Mouse (Mus musculus) brown adipose tissue, adult 24 weeks (tissue): ENCODE results near the gene Magi2. TPM values are rescaled to one million over a fixed set of nuclear protein-coding genes. Genes with fewer than 3 reads are reported as not detected.

Experiments
- H3K27ac ChIP-seq: fragments of 200-500 bp; replicated peaks from 2 replicates; pipeline ENCODE4 v1.5.1; 2012; ENCODE audit warnings: low read depth, mild to moderate bottlenecking, low read length
- H3K4me1 ChIP-seq: fragments of 200-500 bp; 2 replicates; pipeline ENCODE4 v1.6.1; 2012; ENCODE audit warnings: low read length, mixed read lengths; ENCODE audit not compliant: control insufficient read depth, insufficient read depth, insufficient read length
- H3K4me3 ChIP-seq: fragments of 200-500 bp; 2 replicates; pipeline ENCODE4 v1.5.1; 2012; ENCODE audit warnings: low read depth, mild to moderate bottlenecking, low read length, moderate library complexity; ENCODE audit not compliant: insufficient read depth
- polyA plus RNA-seq: library from polyadenylated mRNA; stranded (reverse); fragments of >200 nt; gene quantifications from 2 replicates; pipeline ENCODE4 v1.2.4, GENCODE M21; 2012; ENCODE audit not compliant: missing spikeins, insufficient read depth, insufficient read length

The Magi2 gene
- polyA plus RNA-seq, 1 experiment: 1.2 TPM

DNA sequence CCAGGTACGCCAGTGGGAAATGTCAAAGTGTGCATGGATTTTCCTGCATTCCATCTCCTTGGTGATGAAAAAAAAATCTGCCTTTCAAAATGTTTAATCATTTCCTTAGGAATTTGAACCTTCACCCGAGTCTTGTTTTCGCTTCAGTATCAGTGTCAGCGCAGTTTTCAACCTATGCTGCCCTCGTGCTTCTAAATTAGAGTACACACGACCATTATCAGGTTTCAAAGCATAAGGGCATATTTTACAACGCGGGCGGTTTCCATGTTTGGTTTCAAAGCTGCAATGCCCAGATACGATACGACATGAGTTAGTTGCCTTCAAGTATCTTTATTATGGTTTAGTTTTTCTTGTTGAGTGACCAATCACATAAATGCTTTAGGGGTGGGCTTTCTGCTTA is 1067.7 kb downstream of the Magi2 start:
- no peak overlapping the region for H3K4me3 ChIP-seq
- H3K4me1 ChIP-seq: no peaks in the 10 kb centered on the region
- H3K27ac ChIP-seq: no peak overlapping the region

DNA sequence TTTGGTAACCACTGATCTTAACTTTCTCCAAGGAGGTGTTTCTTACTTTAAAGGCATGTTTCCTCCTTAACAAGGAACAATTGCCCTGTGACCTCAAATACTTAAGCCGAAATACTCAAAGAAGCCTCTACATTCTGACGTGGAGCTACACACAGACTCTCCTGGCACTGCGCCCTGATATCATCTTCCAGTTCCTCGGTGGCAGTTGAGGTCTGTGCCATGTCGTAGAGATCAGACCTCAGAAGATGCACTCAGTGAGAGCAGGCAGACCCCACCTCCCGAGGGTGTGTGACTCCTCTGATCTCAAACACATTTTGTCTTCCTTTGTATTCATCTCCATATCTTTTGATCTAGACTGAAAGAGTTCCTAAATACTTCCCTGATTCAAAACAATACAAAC is 1073.0 kb downstream of the Magi2 start:
- H3K4me3 ChIP-seq: no peak overlapping the region
- H3K4me1 ChIP-seq: no peaks in the 10 kb centered on the region
- no peak overlapping the region for H3K27ac ChIP-seq

DNA sequence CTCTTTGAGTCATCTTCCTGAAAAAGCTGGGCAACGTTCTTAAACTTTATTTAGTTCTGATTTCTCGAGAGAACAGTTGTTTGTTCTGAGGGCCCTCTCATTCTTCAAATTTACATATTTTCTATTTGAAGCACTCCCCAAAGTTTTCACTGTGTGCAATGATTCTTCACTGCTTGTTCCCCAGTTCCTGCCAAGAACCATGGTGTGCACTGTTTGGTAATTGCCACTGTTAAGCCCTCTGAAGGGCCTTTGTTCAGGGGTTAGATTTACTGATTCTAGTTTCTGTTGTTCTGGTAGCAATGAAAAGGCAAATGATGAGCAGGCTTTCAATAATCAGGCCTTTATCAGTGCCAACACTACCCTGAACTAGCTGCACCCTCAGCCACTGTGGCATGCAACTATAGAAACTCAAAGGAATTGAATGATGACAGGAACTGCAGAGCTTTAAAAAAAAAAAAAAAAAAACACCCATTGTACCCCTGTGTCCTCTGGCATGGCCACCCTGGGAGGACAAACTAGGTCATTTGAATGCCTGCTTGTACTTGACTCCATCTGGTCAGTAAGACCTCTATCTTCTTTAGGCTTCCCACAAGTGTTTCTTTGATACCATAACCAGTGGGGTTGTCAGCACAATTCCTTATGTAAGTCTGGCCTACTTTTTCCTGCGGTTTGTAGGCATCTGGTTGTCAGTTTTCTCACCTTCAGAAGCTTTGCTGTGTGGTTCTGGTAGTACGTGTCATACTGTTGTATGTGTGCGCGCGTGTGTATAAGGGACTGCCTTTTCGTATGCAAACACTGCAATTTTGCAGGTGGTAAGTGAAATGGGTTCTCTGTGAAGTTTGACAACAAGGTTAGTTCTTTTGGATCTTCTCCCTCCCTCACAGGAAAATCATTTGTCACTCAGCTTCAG is 1076.5 kb downstream of the Magi2 start:
- H3K4me1 ChIP-seq: no peaks in the 10 kb centered on the region
- no peak overlapping the region for H3K4me3 ChIP-seq
- H3K27ac ChIP-seq: no peak overlapping the region

DNA sequence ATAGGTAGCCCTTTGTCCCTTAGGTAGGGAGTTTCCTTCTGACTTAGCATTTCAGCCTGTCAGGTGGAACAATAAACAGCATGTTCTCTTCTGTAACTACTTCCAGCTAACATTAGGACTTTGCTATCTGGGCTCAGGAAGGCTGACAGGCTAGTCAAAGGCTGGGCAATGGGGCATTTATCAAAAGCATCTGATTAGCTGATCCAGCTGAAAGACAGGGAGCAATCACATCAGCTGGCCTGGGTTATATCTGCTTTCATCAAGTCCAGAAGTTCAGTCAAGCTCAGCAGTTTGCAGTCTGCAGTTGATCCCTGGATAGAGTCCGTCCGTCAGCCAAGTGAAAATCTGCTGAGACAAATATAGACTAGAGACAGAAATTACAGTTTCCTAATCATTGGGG is 1094.1 kb downstream of the Magi2 start:
- Histone ChIP-seq H3K4me3 (no peak overlapping the region), H3K27ac (no peak overlapping the region), H3K4me1 (no peaks in the 10 kb centered on the region)

DNA sequence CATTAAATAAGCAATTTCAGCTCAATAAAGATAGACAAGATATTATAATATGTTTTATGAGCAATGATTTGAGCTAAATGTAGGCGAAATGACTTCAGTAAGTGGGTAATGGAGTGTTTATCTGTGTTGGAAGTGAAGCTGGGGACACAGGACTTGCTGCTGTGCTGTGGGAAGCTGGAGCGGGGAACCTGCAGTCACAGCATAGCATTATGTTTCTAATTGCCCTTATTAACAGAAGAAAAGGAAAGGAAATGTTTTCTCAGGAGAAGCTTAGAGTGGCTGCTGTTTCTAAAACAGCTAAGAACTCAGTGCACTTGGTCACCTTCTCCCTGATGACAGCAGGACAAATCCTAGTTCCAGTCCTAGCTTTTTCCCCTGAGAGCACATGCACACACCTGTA is 1098.5 kb downstream of the Magi2 start:
- no peaks in the 10 kb centered on the region for H3K4me1 ChIP-seq
- H3K27ac ChIP-seq: no peak overlapping the region
- no peak overlapping the region for H3K4me3 ChIP-seq

DNA sequence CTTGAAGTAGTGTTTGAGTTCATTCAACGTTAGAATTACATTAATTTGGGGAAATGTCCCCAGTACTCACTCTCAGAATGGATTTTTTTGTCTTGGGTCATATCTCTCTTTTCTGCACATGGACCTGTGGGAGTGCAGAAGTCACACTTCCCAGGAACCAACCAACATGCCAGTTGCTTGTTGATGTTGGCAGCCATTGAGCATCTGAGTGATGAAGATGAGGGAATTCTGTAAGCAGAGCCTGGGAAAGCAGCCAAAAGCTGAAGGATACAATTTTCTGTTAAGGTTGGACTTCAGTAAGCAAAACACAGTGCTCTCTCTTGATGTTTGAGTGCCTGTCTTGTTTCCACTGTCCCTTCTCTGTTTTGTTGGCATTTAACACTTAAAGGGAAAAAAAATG is 1102.1 kb downstream of the Magi2 start:
- Histone ChIP-seq H3K27ac (no peak overlapping the region), H3K4me3 (no peak overlapping the region), H3K4me1 (no peaks in the 10 kb centered on the region)

DNA sequence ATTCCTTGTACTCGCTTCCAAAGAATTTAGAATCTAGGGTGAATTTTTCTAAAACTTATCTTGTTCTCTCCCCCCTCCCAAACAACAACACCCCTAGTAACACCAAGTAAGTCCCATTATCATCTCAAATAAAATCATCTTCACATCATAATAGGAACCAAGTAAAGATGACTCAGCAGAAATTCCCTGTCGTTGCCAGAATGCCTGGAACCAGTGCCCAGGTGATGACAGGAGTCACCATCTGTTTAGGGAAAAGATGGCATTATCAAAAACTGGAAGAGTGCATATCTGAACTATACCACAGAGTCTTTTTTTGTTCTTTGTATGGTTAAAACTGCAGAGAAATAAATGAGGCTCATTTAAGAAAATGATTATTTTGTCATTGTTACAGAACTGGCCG is 1103.2 kb downstream of the Magi2 start:
- Histone ChIP-seq H3K4me1 (no peaks in the 10 kb centered on the region), H3K27ac (no peak overlapping the region), H3K4me3 (no peak overlapping the region)

DNA sequence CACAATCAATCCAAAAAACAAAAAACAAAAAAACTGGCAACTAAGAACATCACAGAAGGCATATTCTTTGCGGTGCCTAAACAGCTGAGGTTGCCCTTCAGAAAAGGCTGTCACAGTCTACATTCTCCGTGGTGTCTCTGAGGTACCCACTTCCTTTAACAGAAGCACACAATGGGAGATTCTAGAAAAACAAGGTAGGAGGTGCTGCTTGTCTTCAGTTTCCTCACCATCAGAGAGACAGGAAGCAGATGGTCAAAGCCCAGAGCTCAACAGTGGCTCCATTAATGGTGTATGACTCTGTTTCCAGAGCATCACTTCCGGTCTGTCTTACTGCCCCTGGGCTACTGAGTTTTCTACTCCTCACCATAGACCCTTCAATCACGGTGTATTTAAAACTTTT is 1105.7 kb downstream of the Magi2 start:
- no peaks in the 10 kb centered on the region for H3K4me1 ChIP-seq
- no peak overlapping the region for H3K27ac ChIP-seq
- H3K4me3 ChIP-seq: no peak overlapping the region

DNA sequence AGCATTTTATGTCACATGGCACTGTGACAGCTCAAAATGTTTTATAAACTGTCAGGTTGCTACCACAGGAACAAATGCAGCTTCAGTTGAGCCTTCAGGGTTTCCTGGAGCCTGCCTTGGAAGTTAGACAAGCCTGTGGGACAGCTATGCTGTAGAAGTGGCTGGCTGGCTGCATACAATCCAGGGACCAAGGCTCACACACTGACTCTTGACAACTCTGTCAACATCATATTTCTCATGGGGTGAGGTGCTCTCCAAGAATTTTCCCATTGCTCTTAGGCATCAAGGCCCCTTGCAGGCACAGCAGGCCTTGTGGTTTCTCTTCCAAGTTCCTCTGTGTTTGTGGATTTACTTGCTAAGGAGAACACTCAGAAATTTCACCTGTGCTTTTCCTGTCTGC is 1107.7 kb downstream of the Magi2 start:
- H3K4me3 ChIP-seq: no peak overlapping the region

DNA sequence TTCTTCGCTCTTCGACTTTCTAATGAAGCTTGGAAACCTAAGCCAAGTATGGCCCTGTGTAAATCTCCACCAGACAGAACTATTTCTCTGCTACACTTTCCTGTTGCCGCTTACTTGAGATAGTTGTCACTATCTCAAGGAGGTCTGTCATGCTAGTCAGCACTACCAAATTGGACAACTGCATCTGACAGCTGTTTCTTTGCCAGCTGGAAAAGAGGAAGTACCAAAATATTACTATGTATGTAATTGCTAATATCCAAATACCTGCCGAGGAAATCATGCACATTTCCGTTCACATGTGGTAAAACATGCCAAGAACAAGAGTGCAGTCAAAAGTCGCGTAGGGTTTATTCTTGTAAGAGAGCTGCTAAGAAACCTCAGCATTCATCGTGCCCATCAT is 1126.1 kb downstream of the Magi2 start:
- H3K4me3 ChIP-seq: no peak overlapping the region
- H3K27ac ChIP-seq: no peak overlapping the region
- no peaks in the 10 kb centered on the region for H3K4me1 ChIP-seq

More for the DNA sequence above, 1107.7 kb downstream of the Magi2 start:
- Histone ChIP-seq H3K27ac (no peak overlapping the region), H3K4me1 (no peaks in the 10 kb centered on the region)

DNA sequence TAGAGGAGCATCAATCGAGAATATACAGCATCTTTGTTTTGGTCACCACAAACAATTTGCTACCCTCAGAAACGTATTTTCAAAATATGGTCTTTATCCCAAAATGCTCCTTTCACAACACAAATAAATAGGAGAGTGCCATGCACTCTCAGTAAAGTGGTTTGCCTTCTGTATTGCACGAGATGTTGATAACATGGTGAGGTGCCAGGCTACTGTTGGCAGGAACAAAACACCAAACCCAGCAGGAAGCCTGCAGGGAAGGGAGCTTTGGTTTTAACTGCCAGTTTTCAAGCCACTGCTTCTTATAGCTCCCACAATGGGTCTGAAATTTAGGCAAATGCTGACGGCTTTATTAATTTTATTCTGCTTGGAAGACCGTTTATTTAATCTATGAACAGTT is 1131.6 kb downstream of the Magi2 start:
- Histone ChIP-seq H3K27ac (no peak overlapping the region), H3K4me3 (no peak overlapping the region), H3K4me1 (no peaks in the 10 kb centered on the region)

DNA sequence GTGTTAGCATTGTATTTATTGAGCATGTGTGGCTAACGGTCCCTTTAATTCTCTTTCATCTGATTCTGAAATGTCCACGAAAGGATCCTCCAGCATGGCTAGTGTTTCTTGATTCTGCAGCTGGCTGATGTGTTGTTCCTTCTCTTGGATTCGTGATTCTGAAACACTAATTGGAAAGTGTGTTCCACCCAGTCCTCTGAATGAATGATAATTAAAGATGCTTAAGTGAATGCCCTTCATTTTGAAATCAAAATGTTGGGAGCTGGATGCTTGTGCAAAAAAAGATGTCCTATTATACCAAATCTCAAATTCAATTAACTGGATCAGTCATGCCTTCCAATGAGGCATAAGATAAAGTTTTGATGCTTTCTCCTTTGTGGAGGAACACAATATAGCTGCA is 1132.2 kb downstream of the Magi2 start:
- H3K27ac ChIP-seq: no peak overlapping the region
- H3K4me1 ChIP-seq: no peaks in the 10 kb centered on the region
- no peak overlapping the region for H3K4me3 ChIP-seq

DNA sequence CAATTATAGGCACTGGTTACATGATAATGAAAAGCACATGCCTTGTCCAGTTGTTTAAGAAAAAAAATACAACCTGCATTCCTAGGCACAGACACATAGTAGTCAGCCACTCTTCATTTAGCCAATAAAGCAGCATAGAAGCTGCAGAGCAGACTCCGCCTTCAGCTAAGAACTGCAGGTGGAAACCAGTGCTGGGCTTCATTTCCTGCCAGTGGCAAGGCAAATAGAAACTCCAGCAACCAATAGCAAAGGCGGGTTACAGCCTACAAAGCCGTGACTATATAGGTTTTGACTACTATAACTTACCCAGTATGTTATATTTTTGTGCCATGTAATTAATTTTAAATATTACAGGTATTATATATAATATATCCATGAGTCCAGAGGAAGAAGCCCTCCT is 1135.3 kb downstream of the Magi2 start:
- Histone ChIP-seq H3K4me1 (no peaks in the 10 kb centered on the region), H3K4me3 (no peak overlapping the region), H3K27ac (no peak overlapping the region)

DNA sequence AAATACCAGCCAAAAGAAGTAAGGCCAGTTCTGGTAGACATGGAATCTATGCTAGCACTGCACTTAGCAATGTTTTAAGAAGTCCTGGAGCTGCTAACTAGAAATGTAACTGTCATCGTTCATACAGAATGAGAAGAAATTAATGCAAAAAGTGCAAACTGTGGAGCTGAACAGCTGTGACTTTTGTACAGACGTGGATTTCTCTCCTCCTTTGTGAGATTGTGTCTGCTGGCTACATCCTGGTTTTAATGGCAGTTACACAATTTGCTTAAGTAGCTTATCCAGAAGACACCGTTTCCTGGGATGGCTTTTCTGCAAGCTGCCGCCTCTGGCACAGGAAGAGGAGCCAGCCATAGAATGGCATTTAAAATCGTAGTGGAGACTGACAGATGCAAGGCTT is 1136.4 kb downstream of the Magi2 start:
- Histone ChIP-seq H3K27ac (no peak overlapping the region), H3K4me1 (no peaks in the 10 kb centered on the region), H3K4me3 (no peak overlapping the region)

DNA sequence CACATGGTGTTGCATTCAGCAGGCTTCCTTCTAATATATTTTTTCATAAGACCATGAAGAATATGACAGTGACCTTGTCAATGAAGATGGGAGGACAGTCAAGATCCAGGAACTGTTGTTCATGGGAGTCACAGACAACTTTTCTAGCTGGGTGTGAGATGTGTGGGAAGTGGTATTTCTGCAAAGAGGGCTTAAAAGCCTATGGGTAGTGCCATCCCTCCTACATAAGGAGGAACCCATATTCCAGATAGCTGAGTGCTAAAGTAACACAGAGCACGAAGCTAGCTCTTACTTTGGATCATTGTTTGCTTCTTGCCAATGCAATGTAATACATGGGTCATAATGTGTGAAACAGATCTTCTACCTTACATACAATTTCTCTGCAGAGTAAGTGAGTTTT is 1146.8 kb downstream of the Magi2 start:
- Histone ChIP-seq H3K4me1 (no peaks in the 10 kb centered on the region), H3K4me3 (no peak overlapping the region), H3K27ac (no peak overlapping the region)

DNA sequence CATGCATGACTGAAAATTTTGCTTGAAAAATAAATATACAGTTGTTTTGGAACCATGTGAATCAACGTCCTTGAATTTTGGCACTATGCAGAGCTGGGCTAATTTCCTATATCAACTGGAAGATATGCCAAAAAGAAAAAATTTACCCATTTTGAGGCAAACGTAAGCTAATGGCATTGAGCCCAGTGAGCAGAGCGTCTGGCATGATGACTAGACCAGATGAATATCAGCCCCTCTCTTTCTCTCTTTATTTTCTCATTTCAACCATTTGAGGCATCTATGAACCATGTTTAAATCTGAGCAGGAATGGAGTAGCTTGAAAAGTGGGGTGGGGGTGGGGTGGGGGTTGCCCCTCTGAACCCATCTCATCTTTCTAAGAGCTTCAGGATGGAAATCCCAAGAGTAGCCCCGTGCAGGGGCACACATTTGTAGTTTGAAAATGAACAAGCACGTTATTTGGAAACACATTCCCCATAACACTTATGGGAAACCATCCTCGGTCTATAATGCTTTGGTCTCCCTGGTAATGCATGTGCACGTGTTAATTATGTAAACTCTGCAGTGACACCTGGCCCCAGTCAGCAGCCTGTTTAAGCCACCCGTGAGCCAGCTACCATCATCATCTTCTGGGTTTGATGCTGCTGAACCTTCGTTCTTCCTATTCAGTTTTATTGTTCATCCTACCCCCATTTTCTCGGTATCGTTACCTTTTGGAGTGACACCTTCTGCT is 1151.4 kb downstream of the Magi2 start:
- no peak overlapping the region for H3K4me3 ChIP-seq

More for the DNA sequence above, 1151.4 kb downstream of the Magi2 start:
- Histone ChIP-seq H3K4me1 (no peaks in the 10 kb centered on the region), H3K27ac (no peak overlapping the region)
